Mouse (Mus musculus): ENCODE measurements at regions not wholly inside any gene's neighbourhood (a gene's known extent, or its start where the extent isn't known, plus 50 kb on each side); places are given as distances from the start of the nearest gene placed in this dataset.

- H3K4me2 ChIP-seq (replicated peaks): no peak overlapping the region
- no peak overlapping the region for H3K4me3 ChIP-seq
- H3K27ac ChIP-seq: no peak overlapping the region
- H3K9me3 ChIP-seq: no peaks in the 10 kb centered on the region
- H3K4me1 ChIP-seq: no peaks in the 10 kb centered on the region
- WGBS: 89% methylated on average over 4 of the region's 4 CpGs
- no peaks in the 10 kb centered on the region for H3K27me3 ChIP-seq
- no peak for ATAC-seq (ENCODE audit: insufficient number of reproducible peaks, insufficient read depth, low FRiP score, low TSS enrichment)
- no peak overlapping the region for H3K9ac ChIP-seq
- H3K36me3 ChIP-seq: no peaks in the 10 kb centered on the region
Observed at GRCm38 (mm10) chr13:100962811-100963540, 129.7 kb upstream of the Slc30a5 start.

GRCm38 (mm10) chr13:100954598-100955251 is 121.5 kb upstream of the Slc30a5 start:
- no peaks in the 10 kb centered on the region for H3K27me3 ChIP-seq
- H3K4me1 ChIP-seq: no peaks in the 10 kb centered on the region
- H3K27ac ChIP-seq: no peak overlapping the region
- H3K36me3 ChIP-seq: no peaks in the 10 kb centered on the region
- no peak overlapping the region for H3K9ac ChIP-seq
- 81% methylated on average over 8 of the region's 8 CpGs for WGBS
- no peak overlapping the region for H3K4me3 ChIP-seq
- no peaks in the 10 kb centered on the region for H3K9me3 ChIP-seq
- no peak for ATAC-seq (ENCODE audit: insufficient number of reproducible peaks, insufficient read depth, low FRiP score, low TSS enrichment)
- no peak overlapping the region for H3K4me2 ChIP-seq (replicated peaks)

- Histone ChIP-seq H3K9me3 (no peaks in the 10 kb centered on the region), H3K4me1 (no peaks in the 10 kb centered on the region), H3K36me3 (no peaks in the 10 kb centered on the region), H3K27ac (no peak overlapping the region), H3K27me3 (no peaks in the 10 kb centered on the region), H3K9ac (no peak overlapping the region), H3K4me2 (replicated peaks) (no peak overlapping the region), H3K4me3 (no peak overlapping the region)
- 37% methylated on average over 1 of the region's 1 CpGs for WGBS
- ATAC-seq (ENCODE audit: insufficient number of reproducible peaks, insufficient read depth, low FRiP score, low TSS enrichment): no peak
Observed at GRCm38 (mm10) chr13:100954106-100954505, 120.9 kb upstream of the Slc30a5 start.

- no peak overlapping the region for H3K27ac ChIP-seq
- H3K27me3 ChIP-seq: no peaks in the 10 kb centered on the region
- H3K4me3 ChIP-seq: no peak overlapping the region
- no peak overlapping the region for H3K4me2 ChIP-seq (replicated peaks)
- no peaks in the 10 kb centered on the region for H3K36me3 ChIP-seq
- no peak for ATAC-seq (ENCODE audit: insufficient number of reproducible peaks, insufficient read depth, low FRiP score, low TSS enrichment)
- no peak overlapping the region for H3K9ac ChIP-seq
- no peaks in the 10 kb centered on the region for H3K9me3 ChIP-seq
- H3K4me1 ChIP-seq: no peaks in the 10 kb centered on the region
- WGBS: 100% methylated on average over 1 of the region's 1 CpGs
Observed at GRCm38 (mm10) chr13:100951185-100951508, 117.9 kb upstream of the Slc30a5 start.

GRCm38 (mm10) chr13:100950348-100951184 is 117.3 kb upstream of the Slc30a5 start:
- ATAC-seq (ENCODE audit: insufficient number of reproducible peaks, insufficient read depth, low FRiP score, low TSS enrichment): no peak
- no peak overlapping the region for H3K4me3 ChIP-seq

GRCm38 (mm10) chr13:100943206-100943848 is 110.1 kb upstream of the Slc30a5 start:
- Histone ChIP-seq H3K4me2 (replicated peaks) (no peak overlapping the region), H3K27me3 (no peaks in the 10 kb centered on the region), H3K9ac (no peak overlapping the region), H3K36me3 (no peaks in the 10 kb centered on the region), H3K9me3 (no peaks in the 10 kb centered on the region), H3K4me3 (no peak overlapping the region), H3K4me1 (peaks cover 2% of the 10 kb centered on the region; the same call in 1 of the 2 replicates), H3K27ac (0 out of 2 replicates have a peak overlapping the region, but pooled peaks have one; percentile 51)
- peak; percentile 74; the same call in 1 of the 2 replicates for ATAC-seq (ENCODE audit: insufficient number of reproducible peaks, insufficient read depth, low FRiP score, low TSS enrichment)
- 12% methylated on average over 5 of the region's 5 CpGs for WGBS

More at GRCm38 (mm10) chr13:100950348-100951184, 117.3 kb upstream of the Slc30a5 start:
- Histone ChIP-seq H3K36me3 (no peaks in the 10 kb centered on the region), H3K9me3 (no peaks in the 10 kb centered on the region), H3K27ac (no peak overlapping the region), H3K4me1 (no peaks in the 10 kb centered on the region), H3K4me2 (replicated peaks) (no peak overlapping the region), H3K9ac (no peak overlapping the region), H3K27me3 (no peaks in the 10 kb centered on the region)
- WGBS: 62% methylated on average over 7 of the region's 7 CpGs

GRCm38 (mm10) chr13:100940791-100941190 is 107.6 kb upstream of the Slc30a5 start:
- peaks cover 2% of the 10 kb centered on the region; the same call in 1 of the 2 replicates for H3K4me1 ChIP-seq
- H3K9ac ChIP-seq: no peak overlapping the region
- ATAC-seq (ENCODE audit: insufficient number of reproducible peaks, insufficient read depth, low FRiP score, low TSS enrichment): no peak
- H3K4me2 ChIP-seq (replicated peaks): no peak overlapping the region
- no peaks in the 10 kb centered on the region for H3K27me3 ChIP-seq
- H3K27ac ChIP-seq: no peak overlapping the region
- H3K4me3 ChIP-seq: no peak overlapping the region
- 73% methylated on average over 13 of the region's 13 CpGs for WGBS
- no peaks in the 10 kb centered on the region for H3K36me3 ChIP-seq
- H3K9me3 ChIP-seq: no peaks in the 10 kb centered on the region

GRCm38 (mm10) chr13:100939677-100940076 is 106.5 kb upstream of the Slc30a5 start:
- Histone ChIP-seq H3K4me2 (replicated peaks) (no peak overlapping the region), H3K4me1 (peaks cover 2% of the 10 kb centered on the region; the same call in 1 of the 2 replicates), H3K27ac (no peak overlapping the region), H3K36me3 (no peaks in the 10 kb centered on the region), H3K4me3 (no peak overlapping the region), H3K9ac (no peak overlapping the region), H3K9me3 (no peaks in the 10 kb centered on the region), H3K27me3 (no peaks in the 10 kb centered on the region)
- WGBS: 45% methylated on average over 4 of the region's 4 CpGs
- no peak for ATAC-seq (ENCODE audit: insufficient number of reproducible peaks, insufficient read depth, low FRiP score, low TSS enrichment)

- Histone ChIP-seq H3K4me2 (replicated peaks) (no peak overlapping the region), H3K9me3 (no peaks in the 10 kb centered on the region), H3K27ac (no peak overlapping the region), H3K9ac (no peak overlapping the region), H3K36me3 (no peaks in the 10 kb centered on the region), H3K27me3 (no peaks in the 10 kb centered on the region), H3K4me1 (no peaks in the 10 kb centered on the region), H3K4me3 (no peak overlapping the region)
- 88% methylated on average over 8 of the region's 8 CpGs for WGBS
- ATAC-seq (ENCODE audit: insufficient number of reproducible peaks, insufficient read depth, low FRiP score, low TSS enrichment): no peak
Observed at GRCm38 (mm10) chr13:100933265-100933664, 100.0 kb upstream of the Slc30a5 start.

GRCm38 (mm10) chr13:100899566-100899965 is 66.3 kb upstream of the Slc30a5 start:
- Histone ChIP-seq H3K4me2 (replicated peaks) (no peak overlapping the region), H3K9me3 (no peaks in the 10 kb centered on the region), H3K4me1 (no peaks in the 10 kb centered on the region), H3K27ac (no peak overlapping the region), H3K36me3 (no peaks in the 10 kb centered on the region), H3K27me3 (no peaks in the 10 kb centered on the region), H3K4me3 (no peak overlapping the region), H3K9ac (no peak overlapping the region)
- WGBS: 83% methylated on average over 2 of the region's 2 CpGs
- no peak for ATAC-seq (ENCODE audit: insufficient number of reproducible peaks, insufficient read depth, low FRiP score, low TSS enrichment)

- Histone ChIP-seq H3K27ac (no peak overlapping the region), H3K4me2 (replicated peaks) (no peak overlapping the region), H3K9ac (no peak overlapping the region), H3K9me3 (no peaks in the 10 kb centered on the region), H3K4me1 (no peaks in the 10 kb centered on the region), H3K4me3 (no peak overlapping the region), H3K36me3 (no peaks in the 10 kb centered on the region), H3K27me3 (no peaks in the 10 kb centered on the region)
- no peak for ATAC-seq (ENCODE audit: insufficient number of reproducible peaks, insufficient read depth, low FRiP score, low TSS enrichment)
- 91% methylated on average over 9 of the region's 9 CpGs for WGBS
Observed at GRCm38 (mm10) chr13:100893871-100894270, 60.6 kb upstream of the Slc30a5 start.
